Mouse (Mus musculus): ENCODE measurements at regions not wholly inside any gene's neighbourhood (a gene's known extent, or its start where the extent isn't known, plus 50 kb on each side); places are given as distances from the start of the nearest gene placed in this dataset.

DNA sequence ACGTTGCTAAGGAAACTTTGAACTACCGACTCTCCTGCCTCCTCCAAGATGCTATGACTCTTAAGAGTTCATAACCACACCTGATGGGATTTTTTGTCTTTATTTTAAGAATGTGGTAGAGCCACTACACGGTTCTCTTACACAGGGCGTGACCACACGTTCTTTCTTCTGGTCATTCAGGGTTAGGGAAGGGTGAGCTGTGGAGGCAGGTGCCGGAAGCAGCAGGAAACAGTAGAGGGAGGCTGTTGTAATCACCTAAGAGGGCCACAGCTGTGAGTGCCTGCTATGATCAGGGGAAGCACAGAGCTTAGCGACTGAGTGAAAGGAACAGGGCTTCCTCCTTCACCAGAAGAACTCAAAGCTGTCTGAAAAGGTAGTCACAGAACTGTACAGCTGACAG, 50.6 kb upstream of the Larp1 start:
- no peak overlapping the region for H3K9ac ChIP-seq
- no peak overlapping the region for H3K27ac ChIP-seq
- WGBS, result 75% methylated on average over 7 of the region's 7 CpGs
- no peaks in the 10 kb centered on the region for H3K36me3 ChIP-seq
- H3K9me3 ChIP-seq, result no peaks in the 10 kb centered on the region
- peaks cover 5% of the 10 kb centered on the region; the same call in 1 of the 2 replicates for H3K4me1 ChIP-seq
- H3K4me2 ChIP-seq, result no peak overlapping the region
- no peak overlapping the region for H3K4me3 ChIP-seq
- no peak for ATAC-seq (ENCODE audit: insufficient number of reproducible peaks, insufficient read depth, low FRiP score, low TSS enrichment, low read depth)
- no peaks in the 10 kb centered on the region for H3K27me3 ChIP-seq

GRCm38 (mm10) chr11:57956909-57957308, 52.0 kb upstream of the Larp1 start:
- Histone ChIP-seq H3K9me3 (no peaks in the 10 kb centered on the region), H3K4me3 (no peak overlapping the region), H3K4me2 (no peak overlapping the region), H3K27ac (no peak overlapping the region), H3K9ac (no peak overlapping the region), H3K4me1 (no peaks in the 10 kb centered on the region), H3K27me3 (no peaks in the 10 kb centered on the region), H3K36me3 (no peaks in the 10 kb centered on the region)
- ATAC-seq (ENCODE audit: insufficient number of reproducible peaks, insufficient read depth, low FRiP score, low TSS enrichment, low read depth), result no peak
- 89% methylated on average over 9 of the region's 9 CpGs for whole genome bisulfite sequencing

- no peaks in the 10 kb centered on the region for H3K4me1 ChIP-seq
- no peaks in the 10 kb centered on the region; the same call in 1 of the 2 replicates for H3K27me3 ChIP-seq
- no peak overlapping the region for H3K4me3 ChIP-seq
- 86% methylated on average over 2 of the region's 2 CpGs for WGBS
- H3K36me3 ChIP-seq, result no peaks in the 10 kb centered on the region
- H3K4me2 ChIP-seq, result no peak overlapping the region
- H3K27ac ChIP-seq, result no peak overlapping the region
- H3K9ac ChIP-seq, result no peak overlapping the region
- H3K9me3 ChIP-seq, result no peaks in the 10 kb centered on the region
- no peak for ATAC-seq (ENCODE audit: insufficient number of reproducible peaks, insufficient read depth, low FRiP score, low TSS enrichment, low read depth)
Observed at GRCm38 (mm10) chr11:57956076-57956475, 52.8 kb upstream of the Larp1 start.

GRCm38 (mm10) chr11:57955476-57955875, 53.4 kb upstream of the Larp1 start:
- Histone ChIP-seq H3K9ac (no peak overlapping the region), H3K36me3 (no peaks in the 10 kb centered on the region), H3K4me2 (no peak overlapping the region), H3K27me3 (no peaks in the 10 kb centered on the region; the same call in 1 of the 2 replicates), H3K9me3 (no peaks in the 10 kb centered on the region), H3K4me1 (no peaks in the 10 kb centered on the region), H3K27ac (no peak overlapping the region), H3K4me3 (no peak overlapping the region)
- WGBS, result 85% methylated on average over 7 of the region's 7 CpGs
- ATAC-seq (ENCODE audit: insufficient number of reproducible peaks, insufficient read depth, low FRiP score, low TSS enrichment, low read depth), result no peak

DNA sequence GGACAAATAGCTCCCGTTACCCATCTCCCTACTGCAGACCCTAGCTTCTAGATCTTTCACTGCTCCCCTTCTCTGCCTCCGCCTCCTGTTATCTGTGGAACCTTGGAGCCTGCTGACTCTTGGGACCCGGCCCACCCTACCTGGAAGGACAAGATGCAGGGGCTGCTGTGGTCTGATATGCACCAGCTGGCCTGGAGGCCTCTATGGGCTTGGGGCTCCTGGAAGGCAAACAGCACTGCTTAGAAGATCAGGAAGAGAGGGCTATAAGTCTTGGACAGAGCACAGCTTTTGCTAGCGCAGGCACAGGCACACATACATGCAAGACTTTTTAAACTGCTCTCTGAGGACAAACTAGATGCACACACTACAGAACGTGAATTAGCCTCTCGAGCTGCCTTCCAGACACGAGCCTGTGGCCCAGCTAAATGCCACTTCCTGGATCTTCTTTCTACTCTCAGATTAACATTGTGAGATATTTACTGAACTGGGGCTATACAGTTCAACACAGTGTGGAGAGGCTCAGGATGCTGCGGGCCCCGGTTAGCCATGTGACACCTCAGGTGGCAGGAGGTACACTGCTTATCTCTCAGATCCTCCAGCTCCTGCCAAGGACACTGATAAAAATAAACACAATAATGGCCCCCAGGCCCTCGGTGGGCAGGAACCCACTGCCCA, 54.2 kb upstream of the Larp1 start:
- Histone ChIP-seq H3K36me3 (no peaks in the 10 kb centered on the region), H3K4me3 (no peak overlapping the region), H3K4me1 (no peaks in the 10 kb centered on the region), H3K9ac (no peak overlapping the region), H3K27ac (no peak overlapping the region), H3K4me2 (no peak overlapping the region), H3K9me3 (no peaks in the 10 kb centered on the region), H3K27me3 (no peaks in the 10 kb centered on the region; the same call in 1 of the 2 replicates)
- WGBS, result 71% methylated on average over 10 of the region's 10 CpGs
- ATAC-seq (ENCODE audit: insufficient number of reproducible peaks, insufficient read depth, low FRiP score, low TSS enrichment, low read depth), result no peak

GRCm38 (mm10) chr11:57953694-57954093, 55.2 kb upstream of the Larp1 start:
- 52% methylated on average over 7 of the region's 7 CpGs for WGBS
- Histone ChIP-seq H3K4me1 (no peaks in the 10 kb centered on the region), H3K9ac (no peak overlapping the region), H3K4me2 (no peak overlapping the region), H3K36me3 (no peaks in the 10 kb centered on the region), H3K9me3 (no peaks in the 10 kb centered on the region), H3K27me3 (no peaks in the 10 kb centered on the region; the same call in 1 of the 2 replicates), H3K4me3 (no peak overlapping the region), H3K27ac (no peak overlapping the region)
- no peak for ATAC-seq (ENCODE audit: insufficient number of reproducible peaks, insufficient read depth, low FRiP score, low TSS enrichment, low read depth)

DNA sequence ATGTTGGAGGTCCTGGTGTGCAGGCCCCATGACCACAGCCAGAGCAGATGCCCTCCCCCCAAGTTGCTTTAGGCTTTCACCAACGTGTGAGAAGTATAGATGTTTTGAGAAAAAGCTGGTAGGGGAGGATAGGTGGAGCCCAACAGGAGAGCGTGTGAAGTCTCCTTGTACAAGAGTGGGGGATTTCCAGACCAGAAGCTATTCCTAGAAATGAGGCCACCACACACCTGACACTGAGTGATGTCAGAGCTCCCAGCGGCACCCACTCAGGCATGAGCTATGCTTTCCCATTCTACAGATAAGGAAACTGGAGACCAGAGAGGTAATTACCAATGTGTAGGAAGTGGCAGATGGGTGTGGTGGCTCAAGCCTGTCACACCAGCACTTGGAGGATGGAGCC, 56.2 kb upstream of the Larp1 start:
- Histone ChIP-seq H3K4me3 (no peak overlapping the region), H3K9me3 (no peaks in the 10 kb centered on the region), H3K4me2 (no peak overlapping the region), H3K9ac (no peak overlapping the region; the same call in 1 of the 2 replicates), H3K36me3 (no peaks in the 10 kb centered on the region), H3K4me1 (no peaks in the 10 kb centered on the region), H3K27ac (no peak overlapping the region), H3K27me3 (no peaks in the 10 kb centered on the region; the same call in 1 of the 2 replicates)
- WGBS, result 79% methylated on average over 3 of the region's 3 CpGs
- ATAC-seq (ENCODE audit: insufficient number of reproducible peaks, insufficient read depth, low FRiP score, low TSS enrichment, low read depth), result no peak

DNA sequence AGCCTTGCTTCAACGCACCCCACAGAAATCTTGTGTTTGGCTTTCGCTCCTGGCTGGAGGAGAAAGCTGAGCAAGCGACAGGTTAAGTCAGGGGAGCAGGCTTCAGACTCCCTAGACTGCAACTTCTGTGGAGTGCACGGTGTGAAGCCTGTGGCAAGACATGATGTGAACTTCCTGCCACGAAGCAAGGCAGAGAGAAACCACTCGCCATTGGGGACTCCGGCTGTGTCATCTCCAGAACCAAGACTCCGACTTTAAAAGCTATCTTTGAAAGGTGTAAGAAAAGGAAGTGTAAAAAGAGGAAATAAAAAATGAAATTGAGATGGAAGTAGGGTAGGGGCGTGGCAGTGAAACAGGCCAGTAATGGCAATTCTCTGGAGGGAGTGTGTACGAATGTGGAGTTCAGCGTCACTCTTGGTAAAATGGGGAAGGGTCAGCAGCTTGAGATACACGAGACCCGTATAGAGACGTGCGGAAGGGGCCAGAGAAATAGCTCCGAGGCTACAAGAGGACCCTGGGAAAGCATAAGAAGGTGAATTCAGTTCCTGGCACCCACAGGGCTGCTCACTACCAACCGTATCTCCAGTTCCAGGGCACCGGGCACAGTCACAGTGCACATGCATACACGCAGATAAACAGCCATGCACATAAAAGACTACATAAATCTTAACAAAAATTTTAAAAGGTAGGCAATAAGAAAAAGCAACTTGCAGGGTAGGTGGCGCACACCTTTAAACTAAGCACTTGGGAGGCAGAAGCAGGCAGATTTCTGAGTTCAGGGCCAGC, 57.1 kb upstream of the Larp1 start:
- H3K9ac ChIP-seq, result no peak overlapping the region
- H3K4me3 ChIP-seq, result no peak overlapping the region
- no peaks in the 10 kb centered on the region; the same call in 1 of the 2 replicates for H3K27me3 ChIP-seq
- H3K36me3 ChIP-seq, result no peaks in the 10 kb centered on the region
- no peaks in the 10 kb centered on the region for H3K9me3 ChIP-seq
- no peaks in the 10 kb centered on the region for H3K4me1 ChIP-seq
- no peak for ATAC-seq (ENCODE audit: insufficient number of reproducible peaks, insufficient read depth, low FRiP score, low TSS enrichment, low read depth)
- WGBS, result 82% methylated on average over 20 of the region's 20 CpGs
- no peak overlapping the region for H3K4me2 ChIP-seq
- no peak overlapping the region for H3K27ac ChIP-seq

GRCm38 (mm10) chr11:57950989-57951388, 57.9 kb upstream of the Larp1 start:
- Histone ChIP-seq H3K27ac (no peak overlapping the region), H3K27me3 (no peaks in the 10 kb centered on the region; the same call in 1 of the 2 replicates), H3K4me2 (no peak overlapping the region), H3K36me3 (no peaks in the 10 kb centered on the region), H3K4me1 (no peaks in the 10 kb centered on the region), H3K4me3 (no peak overlapping the region), H3K9ac (no peak overlapping the region), H3K9me3 (no peaks in the 10 kb centered on the region)
- ATAC-seq (ENCODE audit: insufficient number of reproducible peaks, insufficient read depth, low FRiP score, low TSS enrichment, low read depth), result no peak
- WGBS, result 3% methylated on average over 4 of the region's 4 CpGs

DNA sequence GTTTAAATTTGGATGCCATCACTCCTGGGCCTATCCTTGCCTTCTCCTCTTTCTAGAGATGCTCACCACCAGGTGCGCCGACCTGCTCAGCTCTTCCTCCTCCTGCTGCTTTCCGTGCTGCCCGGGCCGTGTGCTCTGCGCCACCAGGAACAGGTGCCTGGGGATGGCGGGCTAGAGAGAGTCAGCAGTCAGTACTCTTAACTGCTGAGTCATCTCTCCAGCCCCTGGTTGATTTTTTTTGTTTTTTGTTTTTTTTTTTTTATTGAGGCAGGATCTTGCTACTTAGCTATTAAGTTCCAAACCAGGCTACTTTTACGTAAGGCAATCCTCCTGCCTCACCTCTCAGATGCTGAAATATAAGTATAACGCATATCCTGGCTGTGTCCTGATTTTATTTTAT, 59.8 kb upstream of the Larp1 start:
- Histone ChIP-seq H3K4me3 (no peak overlapping the region), H3K27me3 (no peaks in the 10 kb centered on the region; the same call in 1 of the 2 replicates), H3K9me3 (no peaks in the 10 kb centered on the region), H3K36me3 (no peaks in the 10 kb centered on the region), H3K4me1 (no peaks in the 10 kb centered on the region), H3K27ac (no peak overlapping the region), H3K4me2 (no peak overlapping the region), H3K9ac (no peak overlapping the region)
- no peak for ATAC-seq (ENCODE audit: insufficient number of reproducible peaks, insufficient read depth, low FRiP score, low TSS enrichment, low read depth)
- 68% methylated on average over 9 of the region's 9 CpGs for WGBS

DNA sequence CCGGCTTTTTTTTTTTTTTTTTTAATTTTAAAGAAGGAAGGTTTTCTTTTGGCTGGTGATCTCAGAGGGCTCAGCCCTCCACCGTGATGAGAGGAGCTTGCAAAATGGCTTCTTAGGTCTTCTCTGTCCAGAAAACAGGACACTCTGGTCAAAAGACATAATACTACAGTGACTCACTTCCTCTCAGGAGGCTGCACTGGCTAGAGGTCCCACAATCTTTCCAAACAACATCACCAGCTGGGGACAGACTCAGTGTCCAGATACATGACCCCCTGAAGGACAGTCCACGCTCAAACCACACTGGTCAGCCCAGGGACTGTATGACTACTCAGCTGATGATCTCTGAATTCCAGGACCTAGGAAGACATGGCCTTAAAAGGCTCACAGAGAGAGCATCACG, 61.5 kb upstream of the Larp1 start:
- Histone ChIP-seq H3K9me3 (no peaks in the 10 kb centered on the region), H3K9ac (no peak overlapping the region), H3K4me1 (no peaks in the 10 kb centered on the region), H3K27ac (no peak overlapping the region), H3K27me3 (no peaks in the 10 kb centered on the region; the same call in 1 of the 2 replicates), H3K4me3 (no peak overlapping the region), H3K36me3 (no peaks in the 10 kb centered on the region), H3K4me2 (no peak overlapping the region)
- 87% methylated on average over 4 of the region's 4 CpGs for WGBS
- ATAC-seq (ENCODE audit: insufficient number of reproducible peaks, insufficient read depth, low FRiP score, low TSS enrichment, low read depth), result no peak

DNA sequence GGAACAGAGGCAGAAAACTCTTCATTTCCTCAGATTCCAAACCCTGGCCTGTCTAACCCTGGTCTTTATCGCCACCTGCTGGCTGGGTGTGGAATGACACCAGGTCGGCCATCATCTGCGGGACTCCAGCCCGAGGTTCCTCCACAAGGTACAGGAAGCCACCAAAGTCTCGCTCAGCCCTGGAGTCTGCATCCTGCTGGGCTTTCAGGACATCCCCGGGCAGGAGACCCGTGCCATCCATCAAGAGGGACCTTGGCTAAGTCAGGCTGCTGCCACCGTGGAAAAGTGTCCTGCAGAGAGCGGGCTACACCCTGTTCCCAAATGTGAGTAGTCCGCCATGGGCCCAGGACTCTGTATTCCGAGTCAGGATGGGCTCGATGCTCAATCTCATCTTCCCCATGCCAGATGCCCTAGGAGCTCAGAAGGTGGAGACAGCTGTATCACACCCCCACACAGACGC, 74.4 kb upstream of the Larp1 start:
- Histone ChIP-seq H3K9ac (peak overlapping the region; percentile 66), H3K9me3 (no peaks in the 10 kb centered on the region), H3K36me3 (no peaks in the 10 kb centered on the region), H3K4me3 (peak overlapping the region; percentile 36), H3K4me2 (peak overlapping the region; percentile 60), H3K27ac (no peak overlapping the region), H3K4me1 (peaks cover 12% of the 10 kb centered on the region), H3K27me3 (peaks cover 16% of the 10 kb centered on the region)
- 0 out of 2 replicates have a peak, but pooled peaks have one; percentile 57 for ATAC-seq (ENCODE audit: insufficient number of reproducible peaks, insufficient read depth, low FRiP score, low TSS enrichment, low read depth)
- WGBS, result 11% methylated on average over 13 of the region's 13 CpGs

Data from embryonic facial prominence, embryonic 13.5 days (tissue).